Mouse (Mus musculus) heart, postnatal 0 days (tissue): ENCODE data around the gene Eipr1. TPM values are rescaled to one million over a fixed set of nuclear protein-coding genes. Genes with fewer than 3 reads are reported as not detected.

Source experiments
- ATAC-seq: fragments of 200-750 bp; cut with Nextera tagmentation; 2 replicates; pipeline ENCODE4 v1.8.0; 2017; ENCODE audit warnings: low read depth, moderate number of reproducible peaks, moderate library complexity; ENCODE audit not compliant: insufficient read depth
- DNase-seq: peaks from one replicate; pipeline ENCODE4 v3.0.0-alpha.2; 2016; ENCODE audit warnings: low spot score
- H3K27ac ChIP-seq: fragments of 300-500 bp; sonication (generic); 2 replicates; pipeline ENCODE4 v1.5.1; 2014; ENCODE audit warnings: low read depth, mild to moderate bottlenecking
- H3K27me3 ChIP-seq: fragments of 300-500 bp; sonication (generic); 2 replicates; pipeline ENCODE4 v1.6.1; 2014; ENCODE audit warnings: low read length, mixed read lengths; ENCODE audit not compliant: control insufficient read depth, insufficient read depth
- H3K36me3 ChIP-seq: fragments of 300-500 bp; sonication (generic); replicated peaks from 2 replicates; pipeline ENCODE4 v1.6.1; 2014; ENCODE audit warnings: low read length, mixed read lengths; ENCODE audit not compliant: control insufficient read depth, insufficient read depth
- H3K4me1 ChIP-seq: fragments of 300-500 bp; sonication (generic); 2 replicates; pipeline ENCODE4 v1.6.1; 2014; ENCODE audit warnings: antibody characterized with exemption; ENCODE audit not compliant: control insufficient read depth, insufficient read depth
- H3K4me2 ChIP-seq: fragments of 300-500 bp; sonication (generic); 2 replicates; pipeline ENCODE4 v1.6.1; 2014; ENCODE audit warnings: low read depth, mild to moderate bottlenecking, low read length, moderate library complexity
- H3K4me3 ChIP-seq: fragments of 300-500 bp; sonication (generic); 2 replicates; pipeline ENCODE4 v1.5.1; 2014; ENCODE audit warnings: low read depth, low read length
- H3K9ac ChIP-seq: fragments of 300-500 bp; sonication (generic); replicated peaks from 2 replicates; pipeline ENCODE4 v1.6.1; 2014; ENCODE audit warnings: low read depth, low read length, mixed read lengths
- H3K9me3 ChIP-seq: fragments of 300-500 bp; sonication (generic); replicated peaks from 2 replicates; pipeline ENCODE4 v1.6.1; 2016; ENCODE audit warnings: low read length; ENCODE audit not compliant: control insufficient read depth
- CTCF ChIP-seq: IDR thresholded peaks from 2 replicates; pipeline ENCODE4 v1.5.1; 2016; ENCODE audit warnings: antibody characterized with exemption, control low read depth, low read depth
- EP300 ChIP-seq: IDR thresholded peaks from 2 replicates; pipeline ENCODE4 v1.6.1; 2016; ENCODE audit warnings: antibody characterized with exemption, low read depth
- WGBS: fragments of 180-500 bp; shearing (Covaris S2); extraction: QIAGEN DNeasy Blood & Tissue Kit; methylation state at CpG from one replicate; pipeline ENCODE4 v1.1.7; 2014; 5-methylcytosine and 5-hydroxymethylcytosine counted together
- polyA plus RNA-seq: library from polyadenylated mRNA; unstranded; fragments of >200 nt; fragmentation: Nextera tagmentation; extraction: Ambion mirVana; gene quantifications from 2 replicates; pipeline ENCODE4 v1.2.1, GENCODE M21; 2015
- total RNA-seq: library from RNA; depleted of rRNA; stranded (reverse); fragments of >200 nt; gene quantifications from 2 replicates; pipeline ENCODE4 v1.2.3, GENCODE M21; 2014; ENCODE audit warnings: low replicate concordance

The Eipr1 gene
- total and polyA plus RNA-seq, 2 experiments from 2014 or later = 13.0 to 29.3 TPM

GRCm38 (mm10) chr12:28792613-28793012 is 41.0 kb downstream of the Eipr1 start:
- no peak for TF ChIP-seq EP300
- TF ChIP-seq CTCF = no peak
- Histone ChIP-seq H3K9ac (no peak overlapping the region), H3K27ac (no peak overlapping the region), H3K4me2 (no peak overlapping the region), H3K4me3 (no peak overlapping the region), H3K27me3 (no peaks in the 10 kb centered on the region), H3K4me1 (peaks cover 7% of the 10 kb centered on the region; the same call in 1 of the 2 replicates), H3K9me3 (no peaks in the 10 kb centered on the region), H3K36me3 (no peaks in the 10 kb centered on the region)
- ATAC-seq (no peak), DNase-seq (no peak)
- WGBS = 89% methylated on average over 3 of the region's 3 CpGs

GRCm38 (mm10) chr12:28793715-28794114 is 42.1 kb downstream of the Eipr1 start:
- no peaks in the 10 kb centered on the region for H3K9me3 ChIP-seq
- H3K4me2 ChIP-seq = no peak overlapping the region
- H3K27me3 ChIP-seq = no peaks in the 10 kb centered on the region
- no peak overlapping the region for H3K27ac ChIP-seq
- TF ChIP-seq EP300 (no peak), CTCF (no peak)
- no peak for ATAC-seq
- DNase-seq = no peak
- H3K9ac ChIP-seq = no peak overlapping the region
- H3K36me3 ChIP-seq = no peaks in the 10 kb centered on the region
- H3K4me1 ChIP-seq = peaks cover 7% of the 10 kb centered on the region; the same call in 1 of the 2 replicates
- no peak overlapping the region for H3K4me3 ChIP-seq
- 78% methylated on average over 2 of the region's 2 CpGs for WGBS

- no peaks in the 10 kb centered on the region for H3K27me3 ChIP-seq
- peaks cover 7% of the 10 kb centered on the region; the same call in 1 of the 2 replicates for H3K4me1 ChIP-seq
- no peak for ATAC-seq
- TF ChIP-seq EP300 = no peak
- H3K9me3 ChIP-seq = no peaks in the 10 kb centered on the region
- 25% methylated on average over 3 of the region's 3 CpGs for WGBS
- no peak overlapping the region for H3K27ac ChIP-seq
- no peak overlapping the region for H3K4me3 ChIP-seq
- H3K4me2 ChIP-seq = no peak overlapping the region
- no peak overlapping the region for H3K9ac ChIP-seq
- H3K36me3 ChIP-seq = no peaks in the 10 kb centered on the region
- DNase-seq = peak; percentile 16
Measured at GRCm38 (mm10) chr12:28795041-28795440, 43.4 kb downstream of the Eipr1 start.

GRCm38 (mm10) chr12:28796881-28797420 is 45.3 kb downstream of the Eipr1 start:
- H3K27ac ChIP-seq = no peak overlapping the region

GRCm38 (mm10) chr12:28799798-28800411 is 48.3 kb downstream of the Eipr1 start:
- DNase-seq = no peak
- Histone ChIP-seq H3K4me1 (peaks cover 12% of the 10 kb centered on the region; the same call in 1 of the 2 replicates), H3K9me3 (no peaks in the 10 kb centered on the region), H3K4me3 (no peak overlapping the region), H3K27ac (no peak overlapping the region), H3K4me2 (no peak overlapping the region), H3K36me3 (no peaks in the 10 kb centered on the region), H3K27me3 (no peaks in the 10 kb centered on the region), H3K9ac (no peak overlapping the region)
- ATAC-seq = no peak
- 75% methylated on average over 11 of the region's 11 CpGs for WGBS
- TF ChIP-seq EP300 (no peak), CTCF (no peak)

More at GRCm38 (mm10) chr12:28796881-28797420, 45.3 kb downstream of the Eipr1 start:
- no peak for DNase-seq
- Histone ChIP-seq H3K27me3 (no peaks in the 10 kb centered on the region), H3K4me1 (peaks cover 12% of the 10 kb centered on the region; the same call in 1 of the 2 replicates), H3K36me3 (no peaks in the 10 kb centered on the region), H3K9ac (no peak overlapping the region), H3K4me3 (no peak overlapping the region), H3K9me3 (no peaks in the 10 kb centered on the region), H3K4me2 (no peak overlapping the region)
- no peak for ATAC-seq
- TF ChIP-seq EP300 = no peak
- no peak for TF ChIP-seq CTCF

GRCm38 (mm10) chr12:28800423-28800822 is 48.8 kb downstream of the Eipr1 start:
- Histone ChIP-seq H3K27me3 (no peaks in the 10 kb centered on the region), H3K4me2 (no peak overlapping the region), H3K4me3 (no peak overlapping the region), H3K9me3 (no peaks in the 10 kb centered on the region), H3K4me1 (peaks cover 12% of the 10 kb centered on the region; the same call in 1 of the 2 replicates), H3K27ac (no peak overlapping the region), H3K36me3 (no peaks in the 10 kb centered on the region), H3K9ac (no peak overlapping the region)
- TF ChIP-seq CTCF = no peak
- no peak for TF ChIP-seq EP300
- no peak for ATAC-seq
- DNase-seq = no peak
- WGBS = 56% methylated on average over 4 of the region's 4 CpGs
